Mouse (Mus musculus): ENCODE results near the gene Pde10a. TPM values are rescaled to one million over a fixed set of nuclear protein-coding genes. Genes with fewer than 3 reads are reported as not detected.

The Pde10a gene
- polyA plus RNA-seq, 1 experiment, result 1.5 TPM

DNA sequence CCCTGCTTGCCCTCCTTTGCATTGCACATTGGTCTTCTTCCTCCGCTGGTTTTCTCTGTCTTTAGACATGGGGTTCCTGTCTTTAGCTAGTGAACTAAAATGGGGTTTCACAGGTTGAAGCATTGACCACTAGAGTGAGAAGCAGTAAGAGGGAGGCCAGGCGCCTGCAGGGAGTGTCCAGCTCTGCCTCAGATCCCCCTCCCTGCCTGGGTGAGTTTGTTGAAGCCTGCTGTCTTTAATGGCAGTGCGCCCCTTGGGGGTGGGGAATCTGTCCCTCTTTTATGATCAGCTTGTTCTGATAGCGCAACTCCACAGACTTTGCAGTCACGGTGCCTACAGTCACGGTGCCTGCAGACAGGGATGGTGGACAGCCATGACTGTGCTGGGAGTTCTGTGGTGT, 96.7 kb downstream of the Pde10a start:
- 78% methylated on average over 6 of the region's 6 CpGs for WGBS
- no peaks in the 10 kb centered on the region for H3K36me3 ChIP-seq (ENCODE audit: control insufficient read depth, insufficient read depth, low read length)
- H3K27ac ChIP-seq (ENCODE audit: insufficient read depth, low read length), result no peak overlapping the region
- H3K27me3 ChIP-seq (ENCODE audit: control insufficient read depth, insufficient read depth, low read length), result no peaks in the 10 kb centered on the region
- H3K4me3 ChIP-seq (ENCODE audit: extremely low read depth, insufficient read depth, insufficient read length), result no peak overlapping the region
- no peaks in the 10 kb centered on the region for H3K4me1 ChIP-seq (ENCODE audit: control insufficient read depth, insufficient read depth, insufficient read length)
- no peak for TF ChIP-seq POLR2A (IDR thresholded peaks at IDR 0.05; ENCODE audit: low read depth, low read length)
- no peak for TF ChIP-seq CTCF (IDR thresholded peaks at IDR 0.05; ENCODE audit: extremely low read depth, insufficient read depth, insufficient read length, insufficient replicate concordance)
- no peak for DNase-seq (ENCODE audit: low read depth in 1 of 2, low spot score in 2 of 2)

DNA sequence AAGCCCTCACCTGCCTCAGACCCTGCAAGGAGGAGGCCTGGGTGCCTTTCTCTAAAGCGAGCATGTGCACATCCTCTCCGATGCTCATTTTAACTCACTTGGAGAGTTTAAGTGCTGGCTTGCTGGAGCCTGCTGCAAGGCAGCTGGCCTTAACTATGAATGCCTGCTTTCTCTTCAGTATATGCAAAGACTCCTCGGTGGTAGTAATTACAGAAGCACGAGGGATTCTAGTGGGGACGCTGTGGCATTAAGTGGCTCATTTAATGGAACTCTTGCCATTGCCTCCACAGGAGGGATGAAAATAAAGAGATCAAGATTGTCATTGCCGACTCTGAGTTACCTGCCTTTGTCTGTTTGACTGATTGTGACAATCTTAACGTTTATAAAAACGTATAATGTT, 101.2 kb downstream of the Pde10a start:
- 80% methylated on average over 8 of the region's 8 CpGs for WGBS

DNA sequence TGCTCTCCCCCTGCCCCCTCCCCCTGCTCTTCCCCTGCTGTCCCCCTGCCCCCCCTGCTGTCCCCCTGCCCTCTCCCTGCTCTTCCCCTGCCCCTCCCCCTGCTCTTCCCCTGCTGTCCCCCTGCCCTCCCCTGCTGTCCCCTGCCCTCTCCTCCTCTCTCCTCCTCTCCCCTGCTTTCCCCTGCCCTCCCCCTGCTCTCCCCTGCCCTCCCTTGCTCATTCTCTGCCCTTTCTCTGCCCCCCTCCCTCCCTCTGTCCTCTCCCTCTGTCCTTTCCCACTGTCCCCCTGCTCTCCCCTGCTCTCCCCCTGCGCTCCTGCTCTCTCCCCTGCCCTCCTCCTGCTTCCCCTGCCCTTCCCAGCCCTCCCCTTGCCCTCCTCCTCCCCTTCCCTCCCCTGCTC, 106.5 kb downstream of the Pde10a start:
- Histone ChIP-seq H3K27me3 (ENCODE audit: control insufficient read depth, insufficient read depth, low read length) (no peaks in the 10 kb centered on the region), H3K4me3 (ENCODE audit: extremely low read depth, insufficient read depth, insufficient read length) (no peak overlapping the region), H3K4me1 (ENCODE audit: control insufficient read depth, insufficient read depth, insufficient read length) (no peaks in the 10 kb centered on the region), H3K36me3 (ENCODE audit: control insufficient read depth, insufficient read depth, low read length) (no peaks in the 10 kb centered on the region), H3K27ac (ENCODE audit: insufficient read depth, low read length) (no peak overlapping the region)
- no peak for TF ChIP-seq POLR2A (IDR thresholded peaks at IDR 0.05; ENCODE audit: low read depth, low read length)
- TF ChIP-seq CTCF (IDR thresholded peaks at IDR 0.05; ENCODE audit: extremely low read depth, insufficient read depth, insufficient read length, insufficient replicate concordance), result no peak
- DNase-seq (ENCODE audit: low read depth in 1 of 2, low spot score in 2 of 2), result no peak
- 75% methylated on average over 1 of the region's 1 CpGs for WGBS

More for the DNA sequence above, 101.2 kb downstream of the Pde10a start:
- Histone ChIP-seq H3K27ac (ENCODE audit: insufficient read depth, low read length) (no peak overlapping the region), H3K4me3 (ENCODE audit: extremely low read depth, insufficient read depth, insufficient read length) (no peak overlapping the region), H3K27me3 (ENCODE audit: control insufficient read depth, insufficient read depth, low read length) (no peaks in the 10 kb centered on the region), H3K36me3 (ENCODE audit: control insufficient read depth, insufficient read depth, low read length) (no peaks in the 10 kb centered on the region), H3K4me1 (ENCODE audit: control insufficient read depth, insufficient read depth, insufficient read length) (no peaks in the 10 kb centered on the region)
- no peak for DNase-seq (ENCODE audit: low read depth in 1 of 2, low spot score in 2 of 2)
- no peak for TF ChIP-seq CTCF (IDR thresholded peaks at IDR 0.05; ENCODE audit: extremely low read depth, insufficient read depth, insufficient read length, insufficient replicate concordance)
- no peak for TF ChIP-seq POLR2A (IDR thresholded peaks at IDR 0.05; ENCODE audit: low read depth, low read length)

DNA sequence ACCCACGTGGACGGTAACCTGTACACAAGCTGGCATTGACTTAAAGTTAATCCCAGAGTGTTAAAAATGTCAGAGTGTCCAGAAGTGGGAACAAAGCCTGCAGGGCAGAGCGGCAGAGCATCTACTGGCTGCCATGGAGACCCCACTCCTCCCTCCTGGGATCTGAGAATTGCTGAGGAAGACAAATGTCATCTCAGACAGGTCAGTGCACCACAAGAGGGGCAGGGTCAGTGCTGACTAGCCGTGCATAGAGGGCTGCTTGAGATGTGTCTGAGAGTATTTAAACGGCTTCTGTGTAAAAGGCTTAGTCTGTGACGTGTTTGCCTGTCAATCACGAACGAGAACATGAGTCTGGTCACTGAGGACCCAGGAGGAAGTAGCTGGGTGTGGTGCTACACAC, 108.4 kb downstream of the Pde10a start:
- 63% methylated on average over 8 of the region's 8 CpGs for WGBS
- H3K36me3 ChIP-seq (ENCODE audit: control insufficient read depth, insufficient read depth, low read length), result no peaks in the 10 kb centered on the region
- DNase-seq (ENCODE audit: low read depth in 1 of 2, low spot score in 2 of 2), result no peak
- TF ChIP-seq CTCF (IDR thresholded peaks at IDR 0.05; ENCODE audit: extremely low read depth, insufficient read depth, insufficient read length, insufficient replicate concordance), result no peak
- no peak for TF ChIP-seq POLR2A (IDR thresholded peaks at IDR 0.05; ENCODE audit: low read depth, low read length)
- no peaks in the 10 kb centered on the region for H3K27me3 ChIP-seq (ENCODE audit: control insufficient read depth, insufficient read depth, low read length)
- H3K4me3 ChIP-seq (ENCODE audit: extremely low read depth, insufficient read depth, insufficient read length), result no peak overlapping the region
- H3K4me1 ChIP-seq (ENCODE audit: control insufficient read depth, insufficient read depth, insufficient read length), result no peaks in the 10 kb centered on the region
- H3K27ac ChIP-seq (ENCODE audit: insufficient read depth, low read length), result no peak overlapping the region

DNA sequence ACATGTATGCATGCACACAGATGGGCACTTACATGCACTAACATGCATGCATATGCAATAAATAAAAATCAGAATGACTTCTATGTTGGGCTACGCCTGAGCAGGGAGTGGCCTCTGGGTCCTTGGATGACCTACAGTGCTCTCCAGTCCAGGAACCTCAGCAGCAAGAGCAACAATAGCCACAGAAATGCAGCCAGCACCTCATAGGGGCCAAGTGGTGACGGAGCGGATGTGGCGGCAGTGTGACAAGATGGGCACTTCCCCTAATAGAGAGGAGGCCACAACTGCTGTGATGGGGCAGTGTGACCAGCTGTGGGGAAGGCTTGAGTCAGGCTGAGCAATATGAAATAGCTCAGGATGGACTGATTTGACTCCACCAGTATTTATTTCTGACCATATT, 109.3 kb downstream of the Pde10a start:
- Histone ChIP-seq H3K36me3 (ENCODE audit: control insufficient read depth, insufficient read depth, low read length) (no peaks in the 10 kb centered on the region), H3K27ac (ENCODE audit: insufficient read depth, low read length) (no peak overlapping the region), H3K4me3 (ENCODE audit: extremely low read depth, insufficient read depth, insufficient read length) (no peak overlapping the region), H3K27me3 (ENCODE audit: control insufficient read depth, insufficient read depth, low read length) (no peaks in the 10 kb centered on the region), H3K4me1 (ENCODE audit: control insufficient read depth, insufficient read depth, insufficient read length) (no peaks in the 10 kb centered on the region)
- TF ChIP-seq CTCF (IDR thresholded peaks at IDR 0.05; ENCODE audit: extremely low read depth, insufficient read depth, insufficient read length, insufficient replicate concordance) (no peak), POLR2A (IDR thresholded peaks at IDR 0.05; ENCODE audit: low read depth, low read length) (no peak)
- 89% methylated on average over 4 of the region's 4 CpGs for WGBS
- DNase-seq (ENCODE audit: low read depth in 1 of 2, low spot score in 2 of 2), result no peak

DNA sequence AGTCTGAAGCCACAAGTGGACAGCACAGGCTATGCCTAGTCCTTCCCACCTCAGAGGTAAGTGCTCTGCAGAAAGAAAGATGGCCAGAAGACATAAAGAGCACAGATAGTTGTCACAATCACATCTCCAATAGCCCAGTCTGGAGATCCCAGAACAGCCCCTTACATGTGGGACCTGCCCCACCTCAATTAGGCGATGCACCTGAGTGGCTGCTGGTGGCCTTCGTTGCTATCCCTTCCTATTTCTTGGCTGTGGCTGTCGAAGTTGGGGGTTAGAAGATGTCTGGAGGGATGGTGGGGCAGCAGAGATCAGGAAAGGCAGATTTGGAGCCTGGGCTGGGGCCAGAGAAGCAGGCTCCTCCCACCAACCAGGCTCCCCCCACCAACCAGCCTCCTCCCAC, 111.1 kb downstream of the Pde10a start:
- Histone ChIP-seq H3K4me3 (ENCODE audit: extremely low read depth, insufficient read depth, insufficient read length) (no peak overlapping the region), H3K27me3 (ENCODE audit: control insufficient read depth, insufficient read depth, low read length) (no peaks in the 10 kb centered on the region), H3K27ac (ENCODE audit: insufficient read depth, low read length) (no peak overlapping the region), H3K4me1 (ENCODE audit: control insufficient read depth, insufficient read depth, insufficient read length) (no peaks in the 10 kb centered on the region), H3K36me3 (ENCODE audit: control insufficient read depth, insufficient read depth, low read length) (no peaks in the 10 kb centered on the region)
- DNase-seq (ENCODE audit: low read depth in 1 of 2, low spot score in 2 of 2), result no peak
- TF ChIP-seq CTCF (IDR thresholded peaks at IDR 0.05; ENCODE audit: extremely low read depth, insufficient read depth, insufficient read length, insufficient replicate concordance), result no peak
- TF ChIP-seq POLR2A (IDR thresholded peaks at IDR 0.05; ENCODE audit: low read depth, low read length), result no peak
- 63% methylated on average over 3 of the region's 3 CpGs for WGBS

DNA sequence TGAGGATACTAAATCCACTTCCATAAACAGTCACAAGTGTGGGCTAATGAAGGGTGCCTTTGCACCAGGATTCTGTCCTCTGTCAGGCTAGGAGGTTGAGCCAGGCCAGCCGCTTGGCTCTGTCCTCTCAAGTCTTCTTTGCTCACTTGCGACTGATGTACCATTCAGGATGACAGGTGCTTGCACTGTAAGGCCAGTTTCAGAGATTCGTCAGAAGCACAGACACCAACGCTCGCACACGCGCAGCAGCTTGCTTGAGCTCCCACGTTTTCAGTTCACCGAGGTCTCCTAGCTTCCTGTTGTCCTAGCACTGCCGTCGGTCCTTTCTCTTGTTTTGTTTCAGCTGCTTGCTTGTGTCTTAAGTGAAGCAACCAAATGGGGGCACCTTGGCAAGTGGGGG, 111.5 kb downstream of the Pde10a start:
- H3K27me3 ChIP-seq (ENCODE audit: control insufficient read depth, insufficient read depth, low read length), result no peaks in the 10 kb centered on the region
- H3K4me3 ChIP-seq (ENCODE audit: extremely low read depth, insufficient read depth, insufficient read length), result no peak overlapping the region
- WGBS, result 74% methylated on average over 11 of the region's 11 CpGs
- H3K27ac ChIP-seq (ENCODE audit: insufficient read depth, low read length), result no peak overlapping the region
- TF ChIP-seq POLR2A (IDR thresholded peaks at IDR 0.05; ENCODE audit: low read depth, low read length), result no peak
- TF ChIP-seq CTCF (IDR thresholded peaks at IDR 0.05; ENCODE audit: extremely low read depth, insufficient read depth, insufficient read length, insufficient replicate concordance), result no peak
- no peaks in the 10 kb centered on the region for H3K36me3 ChIP-seq (ENCODE audit: control insufficient read depth, insufficient read depth, low read length)
- no peaks in the 10 kb centered on the region for H3K4me1 ChIP-seq (ENCODE audit: control insufficient read depth, insufficient read depth, insufficient read length)
- no peak for DNase-seq (ENCODE audit: low read depth in 1 of 2, low spot score in 2 of 2)
